Mouse (Mus musculus): ENCODE measurements around the gene Herc1. TPM values are rescaled to one million over a fixed set of nuclear protein-coding genes. Genes with fewer than 3 reads are reported as not detected.
"Not testable (repeated sequence)": the region's sequence is repeated elsewhere in the genome, so short reads cannot be mapped to it uniquely, and the experiment has no call there.

Gene Herc1
- total RNA-seq, 4 experiments from 2014 or later: 106 to 127 (median 112) TPM

DNA sequence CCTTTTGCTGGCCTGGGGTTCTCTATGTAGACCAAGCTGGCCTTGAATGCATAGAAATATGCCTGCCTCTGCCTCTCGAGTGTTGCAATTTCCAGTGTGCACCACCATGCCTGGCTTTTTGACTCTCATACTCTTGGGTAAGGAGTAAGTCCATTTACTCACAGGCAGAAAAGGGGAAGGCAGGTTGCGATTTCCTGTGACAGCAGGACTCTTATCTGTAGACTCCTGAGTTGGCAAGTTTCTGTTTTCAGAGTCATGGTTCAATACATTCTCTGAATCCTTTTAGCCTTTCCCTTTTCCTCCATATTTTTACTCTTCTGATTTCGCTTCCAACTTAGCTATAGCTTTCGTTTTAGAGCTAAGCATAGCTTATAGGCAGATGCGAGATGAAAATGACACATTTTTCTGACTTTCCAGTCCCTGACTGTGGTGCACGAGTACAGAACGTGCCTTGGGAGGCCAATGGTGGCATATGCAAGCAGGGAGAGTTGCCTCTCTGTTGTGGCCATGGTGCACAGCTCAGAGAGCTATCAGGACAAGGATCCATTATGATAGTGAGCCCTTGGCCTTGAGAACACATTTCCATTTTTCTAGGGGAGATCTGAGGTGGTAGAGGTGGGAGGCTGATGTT is 2.7 kb upstream of the Herc1 start:
- no peak for DNase-seq (ENCODE audit: low spot score in 2 of 2)

DNA sequence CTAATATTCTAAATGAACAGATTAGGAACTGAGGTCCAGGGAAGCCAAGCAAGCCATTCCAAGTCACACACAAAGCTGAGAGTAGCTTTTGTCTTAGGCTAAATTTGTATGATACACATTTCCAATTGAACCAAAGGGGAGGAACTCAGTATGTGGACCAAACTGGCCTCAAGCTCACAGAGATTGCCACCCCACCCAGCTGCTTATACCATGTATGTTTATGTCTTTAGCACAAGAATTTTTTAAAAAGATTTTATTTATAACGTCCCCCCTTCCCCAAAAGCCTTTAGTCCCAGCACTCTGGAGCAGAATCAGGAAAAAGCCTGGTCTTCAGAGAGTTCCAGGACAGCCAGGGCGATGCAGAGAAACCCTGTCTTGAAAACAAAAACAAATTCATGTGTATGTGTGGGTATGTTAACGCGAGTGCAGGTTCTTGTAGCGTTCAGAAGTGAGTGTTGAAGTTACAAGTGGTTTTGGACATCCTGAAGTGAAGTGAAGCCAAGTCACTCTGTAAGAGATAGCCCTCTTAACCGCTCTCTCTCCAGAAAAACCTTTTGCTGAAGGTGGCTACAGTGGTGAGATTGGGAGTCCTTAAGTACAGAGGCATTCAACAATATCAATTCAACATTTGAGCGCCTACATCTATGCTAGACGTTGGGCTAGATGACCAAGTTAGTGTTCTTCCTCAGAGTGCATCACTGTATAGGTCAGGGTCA is 948 bp upstream of the Herc1 start:
- no peak for DNase-seq (ENCODE audit: low spot score in 2 of 2)

DNA sequence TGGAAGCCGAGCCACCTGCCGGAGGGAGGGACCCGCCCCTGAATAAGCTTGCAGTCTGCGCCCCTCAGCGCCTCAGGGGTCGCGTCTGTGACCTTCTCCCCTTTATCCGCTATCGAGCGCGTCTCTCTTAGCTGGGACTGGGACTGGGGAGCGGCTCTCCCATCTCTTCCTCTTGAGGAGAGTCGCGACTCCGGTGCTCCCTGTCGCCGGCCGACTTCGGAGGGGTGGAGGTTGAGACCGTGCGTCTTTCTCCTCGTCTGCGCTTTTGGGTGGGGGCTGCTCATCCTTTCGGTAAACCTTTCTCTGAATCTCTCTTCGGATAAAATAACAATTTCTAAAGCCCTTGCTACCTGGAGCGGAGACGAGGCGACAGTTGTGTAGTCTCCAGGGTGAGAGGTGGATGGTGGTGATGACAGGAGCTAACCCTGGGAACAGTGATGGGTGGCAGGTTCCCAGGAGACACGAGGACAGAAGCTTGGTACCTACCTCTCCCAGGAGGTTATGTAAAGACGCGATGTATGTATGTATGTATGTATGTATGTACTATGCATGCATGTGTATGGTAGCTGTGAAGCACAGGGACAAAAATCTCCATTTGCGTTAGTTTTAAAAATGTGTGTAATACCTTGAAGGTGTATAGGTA is 659 bp downstream of the Herc1 start:
- peak in 1 of 2 experiments; percentile 43 for DNase-seq (ENCODE audit: low spot score in 2 of 2)

DNA sequence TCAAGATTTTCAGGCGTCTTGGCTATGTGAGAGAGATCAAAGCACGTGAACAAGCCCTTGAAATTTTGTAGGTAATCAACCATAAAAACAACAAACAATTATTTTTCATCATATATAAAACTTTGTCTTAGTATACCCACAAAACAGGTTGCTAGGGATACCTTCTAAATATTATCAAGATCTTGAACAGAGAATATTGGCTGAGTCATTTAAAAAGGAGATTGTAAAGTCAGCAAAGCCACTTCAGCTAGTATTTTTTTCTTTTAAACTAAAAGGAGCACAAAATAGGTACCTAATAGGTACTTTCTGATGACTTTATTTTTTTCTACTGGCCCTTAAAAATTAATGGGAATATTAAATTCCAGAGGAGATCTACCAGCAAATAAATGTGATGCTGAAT is 2.5 kb downstream of the Herc1 start:
- no peak for DNase-seq (ENCODE audit: low spot score in 2 of 2)

DNA sequence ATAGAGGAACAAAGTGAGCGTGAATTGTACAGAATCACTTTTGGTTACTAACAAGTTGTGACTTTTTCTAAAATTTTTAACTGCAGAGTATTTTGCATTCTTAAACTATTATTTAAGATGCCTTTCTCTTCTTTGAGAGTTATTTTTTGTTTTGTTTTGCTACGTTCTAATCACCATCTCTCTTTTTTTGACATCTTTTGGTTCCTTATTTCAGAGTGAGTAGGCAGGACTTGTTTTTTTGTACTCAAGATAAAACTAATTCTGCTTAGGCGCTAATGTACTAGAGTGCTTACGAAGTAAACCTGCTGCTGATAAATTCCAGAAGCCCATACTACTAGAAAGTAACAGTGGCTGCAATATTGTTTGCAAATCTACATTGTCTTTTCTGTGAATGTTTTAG is 8.9 kb downstream of the Herc1 start:
- DNase-seq (ENCODE audit: low spot score in 2 of 2): no peak

DNA sequence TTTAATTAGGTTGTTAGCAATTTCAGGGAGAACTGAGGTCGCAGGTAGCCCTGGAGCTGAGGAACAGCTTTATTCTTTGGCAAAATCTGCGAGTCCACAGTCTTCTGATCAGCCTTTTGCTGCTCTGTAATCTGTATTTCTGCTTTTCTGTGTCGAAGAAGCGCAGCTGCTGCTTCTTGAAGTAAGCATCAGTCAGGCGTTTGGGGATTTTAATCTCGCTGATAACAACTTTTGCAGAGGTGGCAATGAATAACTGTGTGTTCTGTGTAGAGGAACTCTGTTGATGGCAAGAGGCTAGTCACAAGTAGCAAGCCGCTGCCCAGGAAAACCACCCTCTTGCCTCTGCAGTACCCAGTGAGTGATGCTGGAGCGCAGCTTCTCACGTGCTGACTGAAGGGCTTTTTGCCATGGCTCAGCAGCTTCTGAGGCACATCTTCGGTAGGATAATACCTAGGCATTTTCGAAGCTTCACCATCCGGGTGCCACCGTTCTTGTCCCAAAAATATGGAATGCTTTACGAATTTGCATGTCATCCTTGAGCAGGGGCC is 10.0 kb downstream of the Herc1 start:
- no peak for DNase-seq (ENCODE audit: low spot score in 2 of 2)

DNA sequence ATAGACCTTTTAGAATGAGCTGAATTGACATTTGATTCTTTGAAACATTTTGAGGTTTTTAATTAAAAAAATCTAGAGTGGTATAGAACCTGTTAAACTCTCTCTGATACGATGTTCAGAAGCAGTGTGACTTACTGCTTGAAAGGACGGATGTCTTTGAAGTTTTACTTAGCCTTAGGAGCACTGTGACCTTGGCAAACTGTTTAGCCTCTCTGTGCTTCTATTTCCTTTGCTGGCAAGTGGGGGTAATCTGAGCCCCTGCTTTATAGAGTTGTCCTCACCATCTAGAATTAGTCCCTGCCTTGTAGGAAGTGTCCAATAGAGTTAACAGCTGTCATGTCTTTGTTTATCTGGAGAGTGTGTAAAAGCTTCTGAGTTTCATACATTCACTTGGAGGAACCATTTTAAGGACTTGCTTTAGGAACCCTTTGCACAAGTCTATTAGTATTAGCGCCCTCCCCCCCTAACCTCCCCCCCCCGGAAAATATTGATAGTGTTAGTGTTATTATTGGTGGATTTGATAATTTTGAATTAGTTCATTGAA is 18.7 kb downstream of the Herc1 start:
- DNase-seq (ENCODE audit: low spot score in 2 of 2): no peak

DNA sequence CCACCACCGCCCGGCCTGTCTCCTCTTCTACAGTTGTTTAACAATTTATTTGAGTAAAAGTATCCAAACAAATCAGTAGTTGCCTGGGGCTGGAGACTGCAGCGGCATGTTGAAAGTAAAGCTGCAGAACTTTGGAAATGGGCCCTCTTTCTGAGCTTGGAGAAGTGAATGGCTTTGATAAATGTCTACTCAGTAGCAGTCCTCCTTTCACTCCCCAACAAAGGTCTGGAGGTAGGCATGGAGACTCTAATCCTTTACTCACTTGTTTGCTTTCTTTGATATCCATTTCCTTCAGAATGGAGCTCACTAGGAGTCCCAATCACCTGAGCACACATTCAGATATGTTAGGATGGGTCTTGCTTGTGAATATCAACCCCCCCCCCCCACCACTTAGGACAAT is 20.1 kb downstream of the Herc1 start:
- no peak for DNase-seq (ENCODE audit: low spot score in 2 of 2)

DNA sequence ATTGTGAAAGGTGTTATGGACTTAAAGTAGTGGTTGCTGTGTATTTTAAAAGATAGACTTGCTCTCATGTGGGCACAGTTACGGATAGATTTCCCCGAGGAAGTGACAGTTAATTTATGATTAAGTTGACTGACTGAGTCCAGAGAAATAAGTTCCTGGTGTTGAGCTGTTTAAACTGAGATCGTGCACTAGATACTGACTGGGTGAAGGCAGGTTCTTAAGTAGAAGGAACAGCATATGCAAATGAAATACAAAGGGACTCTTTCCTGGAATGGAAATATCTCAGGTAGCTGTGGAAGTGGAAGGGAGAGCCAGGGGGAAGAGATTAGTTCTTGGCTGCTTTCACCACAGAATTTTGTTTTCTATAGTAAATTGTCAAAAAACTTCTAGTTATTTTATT is 20.6 kb downstream of the Herc1 start:
- no peak for DNase-seq (ENCODE audit: low spot score in 2 of 2)

DNA sequence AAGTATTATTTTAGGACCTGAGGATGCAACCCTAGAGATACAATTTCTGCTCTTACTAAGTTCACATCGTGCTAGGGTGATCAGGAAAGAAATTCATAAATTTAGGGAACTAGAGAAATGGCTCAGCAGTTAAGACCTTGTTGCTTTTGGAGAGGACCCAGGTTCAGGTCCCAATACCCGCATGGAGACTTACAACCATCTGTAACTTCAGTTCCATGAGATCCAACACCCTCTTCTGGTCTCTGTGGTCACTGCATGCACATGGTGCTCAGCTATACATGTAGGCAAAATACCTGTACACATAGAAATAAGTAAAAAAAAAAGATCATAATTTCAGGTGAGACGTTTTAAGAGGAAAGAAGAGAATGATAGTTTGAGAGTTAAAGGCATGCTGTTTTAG is 23.2 kb downstream of the Herc1 start:
- no peak for DNase-seq (ENCODE audit: low spot score in 2 of 2)

DNA sequence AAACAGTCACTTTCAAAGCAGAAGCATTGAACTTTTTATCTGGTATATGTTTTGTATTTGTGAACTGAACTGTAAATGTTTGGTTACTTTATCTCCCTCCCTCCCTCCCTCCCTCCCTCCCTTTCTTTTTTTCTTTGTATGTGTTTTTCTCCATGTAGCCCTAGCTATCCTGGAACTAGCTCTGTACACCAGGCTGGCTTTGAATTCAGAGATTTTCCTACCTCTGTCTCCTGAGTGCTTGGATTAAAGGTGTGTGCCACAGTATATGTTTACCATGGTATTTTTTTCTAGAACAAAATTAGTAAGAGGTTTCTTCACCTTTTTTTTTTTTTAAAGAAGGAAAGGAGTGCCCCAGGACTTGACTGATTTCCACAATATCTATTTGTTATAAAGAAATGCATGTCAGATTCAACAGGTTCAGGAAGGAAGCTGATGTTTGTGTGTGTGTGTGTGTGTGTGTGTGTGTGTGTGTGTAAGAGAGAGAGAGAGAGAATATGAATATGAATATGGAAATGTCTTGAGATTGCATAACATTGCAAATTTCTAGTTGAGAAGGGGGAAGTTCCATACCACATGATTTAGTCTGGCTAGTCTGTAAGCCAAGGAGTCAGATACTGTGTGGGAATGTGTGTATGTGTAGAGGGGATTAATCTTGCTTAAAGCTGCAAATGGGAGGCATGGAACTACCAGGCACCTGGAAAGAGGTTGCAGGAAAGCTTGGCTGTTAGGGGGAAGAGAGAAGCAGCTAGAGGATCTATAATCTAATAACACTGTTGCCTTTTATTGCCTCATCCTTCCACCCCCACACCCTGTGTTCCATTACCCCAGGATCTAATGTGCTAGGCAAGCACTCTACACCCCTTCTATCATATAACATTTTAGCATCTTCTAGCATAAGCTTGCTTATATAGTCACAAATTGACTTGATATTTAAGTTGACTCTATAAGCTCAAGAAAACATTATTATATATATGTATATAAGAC is 24.5 kb downstream of the Herc1 start:
- no peak for DNase-seq (ENCODE audit: low spot score in 2 of 2)

DNA sequence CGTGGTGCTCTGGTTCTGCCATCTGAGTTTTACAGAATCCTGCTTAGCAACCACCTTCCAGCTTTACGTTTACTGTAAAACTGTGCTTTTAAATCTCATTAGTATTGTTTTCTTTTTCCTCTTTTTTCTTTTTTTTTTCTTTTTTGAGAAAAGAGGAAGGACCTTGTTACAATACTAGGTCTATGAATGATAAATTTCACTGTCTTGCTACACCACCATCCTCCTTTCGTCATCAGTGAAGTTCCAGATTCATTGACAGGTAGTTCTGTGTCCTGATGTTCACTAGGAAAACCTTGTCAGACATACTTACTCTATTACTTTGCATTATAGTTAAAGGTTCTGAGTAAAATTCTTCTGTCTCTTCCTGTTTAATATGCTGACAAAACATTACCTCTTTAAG is 33.2 kb downstream of the Herc1 start:
- DNase-seq (ENCODE audit: low spot score in 2 of 2): no peak

DNA sequence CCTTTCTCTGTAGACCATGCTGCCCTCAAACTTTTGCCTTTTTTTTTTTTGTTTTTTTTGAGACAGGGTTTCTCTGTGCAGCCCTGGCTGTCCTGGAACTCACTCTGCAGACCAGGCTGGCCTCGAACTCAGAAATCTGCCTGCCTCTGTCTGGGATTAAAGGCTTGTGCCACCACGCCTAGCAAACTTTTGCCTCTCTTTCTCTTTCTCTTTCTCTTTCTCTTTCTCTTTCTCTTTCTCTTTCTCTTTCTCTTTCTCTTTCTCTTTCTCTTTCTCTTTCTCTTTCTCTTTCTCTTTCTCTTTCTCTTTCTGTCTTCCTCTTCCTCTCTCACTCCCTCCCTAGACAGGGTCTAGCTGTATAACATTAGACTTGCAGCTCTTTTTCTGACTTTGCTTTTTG is 40.1 kb downstream of the Herc1 start:
- DNase-seq (ENCODE audit: low spot score in 2 of 2): not testable (repeated sequence)

DNA sequence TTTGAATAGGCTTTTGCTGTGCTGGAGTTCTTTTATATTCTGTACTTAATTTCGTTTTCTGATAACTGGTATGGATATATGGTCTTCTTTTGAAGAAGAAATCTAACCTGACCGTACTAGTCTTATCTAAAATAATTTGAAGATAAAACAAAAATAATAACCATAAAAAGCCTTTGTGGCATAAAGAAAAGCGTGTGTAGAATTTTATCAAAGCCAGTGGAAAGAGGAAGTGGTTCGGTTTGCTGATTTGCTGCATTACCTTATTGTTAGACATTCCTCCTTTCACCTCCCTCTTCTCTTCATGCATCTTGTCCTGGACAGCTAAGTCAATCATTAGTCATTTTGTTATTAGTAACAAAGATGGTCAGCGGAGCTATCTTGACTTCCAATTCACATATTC is 43.1 kb downstream of the Herc1 start:
- no peak for DNase-seq (ENCODE audit: low spot score in 2 of 2)

DNA sequence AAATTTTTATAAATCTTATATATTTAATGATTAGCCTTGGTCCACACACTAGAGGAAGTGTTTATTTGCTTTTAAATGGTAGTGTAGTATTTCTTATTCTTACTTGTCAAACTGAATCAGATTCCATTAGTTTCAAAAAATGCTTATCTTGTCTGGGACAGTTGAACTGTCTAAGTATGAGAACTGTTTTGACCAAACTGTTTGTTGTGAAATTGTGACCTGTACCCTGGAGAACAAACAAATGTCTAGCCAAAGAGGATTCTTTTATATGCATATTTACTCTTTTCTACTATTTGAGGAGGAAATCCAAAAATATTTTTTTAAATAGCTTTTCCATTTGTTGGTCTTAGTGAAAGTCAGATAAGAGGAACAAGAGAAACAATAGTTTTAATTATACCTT is 73.2 kb downstream of the Herc1 start:
- no peak for DNase-seq (ENCODE audit: low spot score in 2 of 2)

DNA sequence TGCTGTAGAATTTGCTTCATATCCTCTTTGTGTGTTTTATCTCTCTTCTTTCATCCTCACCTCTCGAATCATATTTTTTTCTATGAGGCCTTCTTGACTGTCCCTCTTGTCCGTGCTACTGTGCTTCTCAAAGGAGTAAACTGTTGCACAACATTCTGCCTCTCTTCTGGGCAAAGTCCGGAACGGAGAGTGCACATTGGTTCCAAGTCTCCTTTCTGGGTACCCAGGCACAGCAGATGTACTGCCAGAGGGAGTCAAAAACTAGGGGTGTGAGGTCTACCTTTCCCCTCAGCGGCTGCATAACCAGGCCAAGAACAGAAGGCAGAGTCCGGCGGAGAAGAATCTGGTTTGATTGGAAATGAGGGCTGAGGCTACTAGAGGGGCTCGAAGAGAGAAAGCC is 89.8 kb downstream of the Herc1 start:
- no peak for DNase-seq (ENCODE audit: low spot score in 2 of 2)

DNA sequence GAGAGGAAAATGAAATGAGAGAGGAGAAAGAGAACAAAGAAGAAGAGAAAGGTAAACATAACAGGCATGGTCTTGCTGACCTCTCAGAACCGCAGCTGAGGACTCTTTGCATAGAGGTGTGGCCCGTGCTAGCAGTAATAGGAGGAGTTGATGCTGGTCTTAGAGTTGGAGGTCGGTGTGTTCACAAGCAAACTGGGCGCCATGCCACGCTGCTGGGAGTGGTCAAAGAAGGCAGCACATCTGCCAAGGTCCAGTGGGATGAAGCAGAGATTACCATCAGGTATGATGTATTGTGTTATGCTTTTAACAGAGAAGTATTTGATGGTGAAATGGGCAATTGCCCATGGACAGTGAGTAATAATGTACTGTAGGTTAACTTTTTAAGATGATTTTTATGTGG is 98.0 kb downstream of the Herc1 start:
- DNase-seq (ENCODE audit: low spot score in 2 of 2): no peak

DNA sequence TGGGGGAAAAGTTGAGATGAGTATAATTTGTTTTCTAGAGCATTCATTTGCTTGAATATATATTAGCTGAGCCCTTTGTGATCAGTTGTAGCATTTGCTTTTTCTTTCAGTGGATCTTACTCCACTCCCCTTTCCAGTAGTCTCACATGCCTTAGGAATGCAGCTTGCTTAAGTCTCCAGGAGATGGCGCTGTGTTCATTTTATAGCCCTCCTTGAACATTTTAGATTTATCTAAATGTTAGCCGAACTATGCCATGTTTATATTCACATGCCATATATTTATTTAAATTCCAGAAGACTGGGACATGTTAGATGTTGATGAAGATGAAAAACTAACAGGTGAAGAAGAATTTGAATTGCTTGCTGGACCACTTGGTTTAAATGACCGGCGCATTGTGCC is 114.8 kb downstream of the Herc1 start:
- DNase-seq (ENCODE audit: low spot score in 2 of 2): no peak

DNA sequence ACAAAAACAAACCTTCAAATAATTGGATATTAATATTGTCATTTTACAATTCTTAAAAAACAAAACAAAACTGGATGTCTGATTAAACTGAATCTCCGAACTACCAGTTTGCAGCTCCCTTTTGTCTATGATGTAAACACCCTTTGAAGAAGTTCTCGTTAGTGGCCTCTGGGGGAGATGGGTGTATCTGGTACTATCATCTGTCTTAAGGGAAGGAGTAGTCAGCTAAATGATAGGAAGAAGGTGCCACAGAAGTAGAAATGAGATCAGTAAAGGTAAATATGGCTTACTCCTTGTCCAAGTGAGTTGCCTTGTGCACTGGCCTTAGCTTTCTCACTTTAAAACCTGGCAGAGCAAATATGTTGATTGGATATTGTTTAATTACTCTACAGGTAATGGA is 127.5 kb downstream of the Herc1 start:
- DNase-seq (ENCODE audit: low spot score in 2 of 2): no peak

DNA sequence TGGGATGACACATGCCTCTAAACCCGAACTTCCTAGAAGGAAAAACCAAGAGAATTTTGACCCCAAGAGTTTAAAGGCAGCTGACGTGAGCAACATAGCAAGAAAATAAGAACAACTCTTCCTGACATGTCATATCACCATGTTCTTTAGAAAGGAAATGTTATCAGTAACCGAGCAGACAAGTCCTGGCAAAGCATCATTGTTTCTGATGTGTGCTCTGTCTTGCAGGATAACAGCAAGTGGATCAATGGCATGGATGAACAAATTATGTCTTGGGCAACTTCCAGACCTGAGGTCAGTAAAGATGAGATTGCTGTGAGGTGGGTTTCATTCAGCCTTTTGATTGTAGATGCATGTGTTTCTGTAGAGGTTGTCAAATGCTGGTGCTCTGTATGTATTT is 133.2 kb downstream of the Herc1 start:
- DNase-seq (ENCODE audit: low spot score in 2 of 2): no peak

DNA sequence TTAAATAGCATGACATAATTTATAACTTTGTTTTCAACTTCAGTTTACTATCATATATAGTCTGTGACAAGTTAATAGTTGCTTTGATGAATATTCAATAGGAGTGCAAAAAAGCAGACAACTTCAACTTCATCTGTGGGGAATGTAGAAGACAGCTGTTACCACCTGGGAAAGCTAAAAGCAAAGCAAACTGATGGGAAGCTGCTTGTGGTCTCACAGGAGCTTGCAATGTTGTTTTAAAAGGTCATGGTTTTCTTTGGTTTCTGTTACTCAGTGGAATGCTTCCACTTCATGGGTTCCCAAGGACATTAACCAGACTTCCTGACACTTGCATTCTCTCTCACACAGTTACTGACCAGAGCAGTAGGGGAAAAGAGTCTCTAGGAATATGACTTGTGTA is 138.5 kb downstream of the Herc1 start:
- no peak for DNase-seq (ENCODE audit: low spot score in 2 of 2)

All from left cerebral cortex, adult 8-10 months (tissue).